Mouse (Mus musculus) bone marrow macrophage, adult 2 months (primary cell): ENCODE measurements around the gene Neu3.

Source experiments
- CTCF ChIP-seq: IDR thresholded peaks from 2 replicates; pipeline ENCODE4 v1.5.1; 2012; ENCODE audit warnings: low read depth, mild to moderate bottlenecking, low read length, moderate library complexity
- POLR2A ChIP-seq: IDR thresholded peaks from 2 replicates; pipeline ENCODE4 v1.6.1; 2012; ENCODE audit warnings: mild to moderate bottlenecking, low read depth, low read length, borderline replicate concordance

- TF ChIP-seq CTCF = no peak
- no peak for TF ChIP-seq POLR2A
Measured at GRCm38 (mm10) chr7:99863362-99863761, 35.1 kb upstream of the Neu3 start, which contains the start of gene Spcs2.
